Mouse (Mus musculus): ENCODE data around the gene Kynu. TPM values are rescaled to one million over a fixed set of nuclear protein-coding genes. Genes with fewer than 3 reads are reported as not detected.

Gene Kynu
- polyA plus RNA-seq (2014; fragmentation: Illumina TruSeq; extraction: RNeasy Lipid Tissue Mini Kit (QIAGEN cat#74804); ENCODE audit: low read depth, low replicate concordance) = 2.7 TPM

GRCm38 (mm10) chr2:43555062-43555888, at the start of gene Kynu:
Kynu (plus strand) TSS chr2:43555329.

Other genes starting within 250 kb of the Kynu start
- 8.4 TPM for gene Arhgap15, start 193.5 kb downstream of the Kynu start, polyA plus RNA-seq (2014; fragmentation: Illumina TruSeq; extraction: RNeasy Lipid Tissue Mini Kit (QIAGEN cat#74804); ENCODE audit: low read depth, low replicate concordance)